Mouse (Mus musculus): Measurements from ENCODE around the gene Jade1. TPM values are rescaled to one million over a fixed set of nuclear protein-coding genes. Genes with fewer than 3 reads are reported as not detected.

Jade1 gene
- total RNA-seq, 2 experiments from 2014 or later: 23.9 to 26.7 TPM

DNA sequence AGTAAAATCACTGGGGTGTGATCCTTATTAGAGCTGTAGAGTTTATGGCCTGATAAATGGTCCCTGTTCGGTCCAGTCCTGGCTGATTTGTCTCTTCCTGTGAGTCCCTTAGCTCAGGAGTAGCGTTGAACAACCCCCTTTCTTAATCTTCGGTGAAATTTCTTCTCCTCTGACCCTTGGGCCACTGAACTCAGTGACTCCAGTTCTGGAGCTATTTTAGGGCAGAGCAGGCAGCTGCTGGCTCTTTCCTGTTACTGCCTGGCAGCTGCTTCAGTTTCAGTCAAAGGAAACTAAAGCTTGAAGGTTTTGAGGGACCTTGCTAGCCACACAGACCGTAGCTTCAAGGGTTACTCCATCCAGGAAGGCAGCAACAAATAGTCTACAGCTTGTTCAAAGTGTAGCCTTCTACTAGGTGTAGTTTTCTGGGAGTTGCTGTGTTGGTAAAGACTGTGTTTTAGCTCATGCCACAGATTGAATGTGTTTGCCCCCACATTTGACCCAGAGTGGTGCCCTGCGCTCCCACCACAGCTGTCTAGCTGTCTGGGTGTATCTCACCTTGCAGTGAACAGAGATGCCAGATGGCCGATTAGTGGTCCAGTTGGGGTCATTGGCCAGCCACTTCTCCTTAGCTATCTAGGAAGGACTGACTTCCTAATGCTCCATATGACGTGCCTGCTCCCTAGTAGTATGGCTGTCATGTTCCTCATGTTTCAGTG is 19.3 kb downstream of the Jade1 start:
- DNase-seq (ENCODE audit: extremely low spot score in 1 of 2, low spot score in 1 of 2): no peak

DNA sequence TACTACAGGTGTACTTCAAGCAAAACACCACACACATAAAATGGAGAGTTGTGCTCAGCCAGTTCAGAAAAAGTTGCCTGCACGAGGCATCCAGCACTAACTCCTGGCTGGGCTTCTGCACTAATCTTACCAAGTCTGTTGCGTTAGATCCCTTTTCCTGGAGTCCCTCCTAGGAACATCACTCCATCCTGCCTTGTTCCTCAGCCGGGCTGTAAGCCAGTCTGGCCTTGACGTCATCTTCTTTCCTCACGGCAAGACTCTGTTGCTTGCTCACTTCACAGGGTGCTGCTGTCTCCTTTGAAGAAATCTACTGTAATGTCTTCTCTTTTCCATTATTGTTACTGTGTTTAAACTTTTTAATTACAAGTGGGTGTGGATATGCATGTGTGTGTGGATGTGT is 20.4 kb downstream of the Jade1 start:
- no peak for DNase-seq (ENCODE audit: extremely low spot score in 1 of 2, low spot score in 1 of 2)

DNA sequence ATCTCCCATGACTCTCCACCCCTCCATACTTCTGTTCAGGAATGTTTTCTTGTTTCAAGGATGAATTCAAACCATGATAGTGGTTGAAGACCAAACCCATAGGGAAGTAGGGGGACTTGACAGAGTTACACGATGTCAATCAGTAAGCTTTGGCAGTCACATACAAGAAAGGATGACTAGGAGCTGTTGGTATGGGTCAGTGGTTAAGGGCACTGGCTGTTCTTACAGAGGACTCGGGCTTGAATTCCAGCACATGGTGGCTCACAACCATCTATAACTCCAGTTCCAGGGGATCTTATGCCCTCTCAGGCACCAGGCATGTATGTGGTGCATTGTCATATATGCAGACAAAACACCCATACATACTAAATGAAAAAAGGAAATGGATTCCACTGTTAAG is 21.7 kb downstream of the Jade1 start:
- DNase-seq (ENCODE audit: extremely low spot score in 1 of 2, low spot score in 1 of 2): no peak

DNA sequence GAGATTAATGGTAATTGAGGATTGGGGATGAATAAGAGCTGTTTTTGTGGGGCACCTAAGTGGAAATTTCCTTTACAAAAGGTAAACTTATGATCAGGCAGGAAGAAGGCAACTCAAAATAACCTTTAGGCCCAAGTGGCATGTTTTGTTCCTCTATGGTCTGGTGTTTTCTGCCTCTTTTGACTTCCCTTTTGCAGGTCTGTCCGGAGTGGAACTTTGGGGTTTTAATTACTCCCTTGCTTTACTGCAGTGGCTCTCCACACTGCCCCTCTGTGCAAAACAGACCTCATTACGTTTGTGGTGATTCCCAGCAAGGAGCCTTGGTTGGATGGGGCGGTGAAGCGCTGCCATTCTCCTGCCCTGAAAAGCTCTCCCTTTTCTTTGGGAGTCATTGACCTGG is 24.3 kb downstream of the Jade1 start:
- no peak for DNase-seq (ENCODE audit: extremely low spot score in 1 of 2, low spot score in 1 of 2)

DNA sequence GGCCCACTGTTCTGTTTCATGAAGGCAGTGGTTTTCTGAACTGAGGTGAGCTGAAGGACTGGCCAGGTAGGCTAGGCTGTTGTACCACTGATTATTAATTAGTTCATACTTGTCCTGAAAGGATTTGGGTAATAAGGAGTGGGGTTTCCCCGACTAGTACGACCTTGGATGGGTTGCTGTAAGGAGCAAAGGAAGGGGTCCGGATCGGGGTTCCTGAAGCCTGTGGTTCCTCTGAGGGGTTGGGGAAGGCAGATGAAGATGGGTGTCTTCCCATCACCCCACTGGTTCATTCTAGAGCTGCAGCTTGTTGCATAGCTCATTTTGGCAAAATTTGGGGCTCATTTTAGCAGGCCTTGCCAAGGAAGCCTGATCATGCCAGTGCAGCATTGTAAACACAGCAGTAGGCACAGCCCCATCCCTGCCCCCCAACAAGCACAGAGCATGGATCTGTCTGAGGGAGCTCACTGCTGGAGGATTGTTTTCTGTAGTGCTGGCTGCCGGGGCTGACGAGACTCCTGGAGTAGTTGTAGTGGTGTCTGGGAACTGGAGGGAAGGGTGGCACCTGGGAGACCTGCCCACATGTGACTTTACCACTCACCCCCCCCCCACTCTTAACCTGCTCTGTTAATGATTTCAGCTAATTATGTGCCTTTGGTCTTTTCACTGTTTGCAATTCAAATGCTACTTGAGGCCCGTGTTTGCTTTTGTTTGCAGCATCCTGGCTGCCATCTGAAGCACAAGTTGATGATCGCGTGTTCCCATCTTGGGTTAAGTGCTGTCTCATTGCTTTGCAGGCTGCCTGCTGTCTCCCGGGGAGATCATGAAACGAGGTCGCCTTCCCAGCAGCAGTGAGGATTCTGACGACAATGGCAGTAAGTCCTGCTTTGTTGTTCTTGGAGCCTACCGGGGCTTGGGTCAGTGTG is 25.1 kb downstream of the Jade1 start:
- DNase-seq (ENCODE audit: extremely low spot score in 1 of 2, low spot score in 1 of 2): no peak

DNA sequence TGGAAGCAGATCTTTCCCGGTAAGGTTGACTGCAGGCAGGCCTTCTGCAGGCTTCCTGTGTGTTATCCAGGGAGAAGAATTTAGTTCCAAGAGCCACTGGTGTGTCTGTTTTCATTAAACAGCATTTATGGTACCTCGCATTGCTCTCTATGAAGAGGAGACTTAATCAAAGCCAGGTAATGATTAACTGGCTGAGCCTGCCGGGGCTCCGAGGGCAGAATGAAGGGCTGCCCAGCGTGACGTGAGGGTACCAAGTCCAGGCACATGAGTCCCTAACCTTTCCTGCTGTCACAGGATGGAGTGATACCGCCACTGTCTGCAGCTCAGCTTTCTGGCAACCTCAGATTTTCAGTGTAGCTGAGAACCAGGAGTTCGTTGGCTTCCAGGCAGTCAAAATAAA is 25.9 kb downstream of the Jade1 start:
- DNase-seq (ENCODE audit: extremely low spot score in 1 of 2, low spot score in 1 of 2): no peak

DNA sequence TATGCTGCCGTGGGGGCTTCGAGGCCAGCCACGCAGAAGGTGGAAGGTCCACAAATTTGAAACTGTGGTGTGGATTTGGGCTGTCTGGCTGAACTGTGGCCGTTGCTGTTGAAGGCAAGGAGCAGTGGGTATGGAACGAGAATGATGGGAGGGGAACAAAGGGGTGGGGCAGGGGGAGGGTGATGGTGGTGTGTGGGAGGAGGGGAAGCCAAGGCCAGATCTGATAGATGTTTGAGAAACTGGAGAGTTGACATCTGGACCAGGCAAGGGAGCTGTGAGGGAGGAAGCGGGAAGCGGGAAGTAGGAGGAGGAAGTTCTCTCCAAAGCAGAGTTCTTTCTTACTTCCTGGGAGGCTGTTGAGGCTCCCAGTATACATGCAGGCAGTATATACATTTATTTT is 26.7 kb downstream of the Jade1 start:
- DNase-seq (ENCODE audit: extremely low spot score in 1 of 2, low spot score in 1 of 2): no peak

DNA sequence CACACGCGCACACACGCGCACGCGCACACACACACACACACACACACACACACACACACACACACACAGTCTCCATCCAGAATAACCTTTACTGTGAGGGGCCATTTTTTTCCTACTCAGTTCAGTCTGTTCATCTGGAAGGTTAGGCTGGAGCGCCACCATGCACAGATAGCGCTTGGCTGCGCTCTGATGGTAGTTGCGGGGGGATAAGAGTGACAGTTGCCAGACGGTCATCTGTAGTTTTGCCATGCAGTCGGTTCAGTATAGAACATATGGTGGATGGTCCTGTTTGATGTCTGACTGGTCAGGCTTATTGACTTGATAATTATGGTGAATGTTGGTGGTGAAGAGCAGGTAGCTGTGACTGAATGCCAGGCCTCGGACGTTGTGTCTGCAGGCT is 27.6 kb downstream of the Jade1 start:
- DNase-seq (ENCODE audit: extremely low spot score in 1 of 2, low spot score in 1 of 2): no peak

DNA sequence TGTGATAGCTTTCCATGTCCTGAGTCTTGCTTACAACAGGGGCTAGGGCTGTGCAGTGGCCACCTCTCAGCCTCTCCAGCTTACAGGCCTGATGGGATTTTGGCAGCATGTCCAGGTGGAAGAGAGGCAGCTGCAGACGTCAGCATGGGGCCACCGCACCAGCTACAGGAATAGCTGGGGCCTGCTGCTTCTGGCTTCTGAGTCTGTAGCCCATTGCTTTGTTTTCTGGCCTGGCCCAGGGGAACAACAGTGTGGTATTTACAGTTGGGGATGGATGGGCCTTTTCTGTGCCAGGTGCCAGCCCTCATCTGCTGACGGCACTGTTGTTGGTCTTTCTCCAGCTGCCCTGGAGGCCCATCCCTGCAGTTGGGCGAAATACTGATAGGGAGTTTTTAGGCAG is 28.1 kb downstream of the Jade1 start:
- DNase-seq (ENCODE audit: extremely low spot score in 1 of 2, low spot score in 1 of 2): no peak

DNA sequence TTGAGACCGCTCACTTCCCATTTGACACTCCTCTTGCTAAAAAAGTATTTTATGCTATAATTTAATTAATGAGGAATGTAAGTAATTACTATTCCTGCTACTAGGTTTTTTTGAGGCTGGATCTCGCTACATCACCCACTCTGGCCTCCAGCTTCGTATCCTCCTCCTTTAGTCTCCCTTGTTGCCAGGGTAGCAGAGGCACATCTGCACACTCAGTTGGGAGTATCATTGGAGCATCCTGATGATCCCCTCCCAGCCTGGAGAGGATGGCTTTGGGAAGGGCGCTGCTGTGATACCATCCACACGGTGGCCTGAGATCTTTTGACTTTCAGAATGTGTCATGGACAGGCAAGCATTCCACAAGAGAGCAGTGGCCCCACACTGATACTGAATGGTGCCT is 30.0 kb downstream of the Jade1 start:
- no peak for DNase-seq (ENCODE audit: extremely low spot score in 1 of 2, low spot score in 1 of 2)

DNA sequence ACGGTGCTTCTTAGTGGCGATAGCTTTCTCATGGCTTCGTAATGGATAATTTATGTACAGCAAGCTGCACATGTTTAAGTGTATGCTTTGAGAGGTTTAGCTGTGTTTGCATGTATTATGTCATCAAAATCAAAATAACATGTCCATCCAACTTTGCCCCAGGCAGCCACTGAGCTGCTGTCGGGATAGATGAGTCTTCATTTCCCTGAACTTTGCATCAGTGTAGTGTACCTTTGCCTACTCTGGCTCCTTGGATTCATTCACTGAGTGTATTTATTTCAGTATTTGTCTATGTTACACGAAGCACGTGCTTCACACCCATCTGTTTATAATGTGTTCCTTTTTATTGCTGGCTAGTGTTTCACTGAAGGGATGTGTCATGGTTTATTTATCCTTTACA is 30.8 kb downstream of the Jade1 start:
- DNase-seq (ENCODE audit: extremely low spot score in 1 of 2, low spot score in 1 of 2): no peak

DNA sequence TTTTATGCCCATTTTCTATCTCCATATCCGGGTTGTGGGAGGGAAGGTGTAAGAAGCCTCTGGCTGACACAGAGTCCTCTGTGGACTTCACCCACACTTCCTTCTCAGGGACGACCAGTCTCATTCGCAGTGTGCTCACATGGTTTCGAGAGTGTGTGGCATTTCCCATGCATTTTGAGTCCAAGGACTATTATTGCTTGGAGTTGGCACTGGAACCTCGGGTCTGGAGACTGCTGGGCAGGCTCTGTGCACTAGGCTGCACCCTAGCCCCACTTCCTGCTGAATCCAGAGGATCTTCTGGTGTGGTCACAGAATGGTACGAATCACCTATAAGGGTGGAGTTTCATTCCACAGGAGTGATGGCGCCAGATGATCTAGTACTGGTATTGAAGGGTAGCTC is 31.4 kb downstream of the Jade1 start:
- DNase-seq (ENCODE audit: extremely low spot score in 1 of 2, low spot score in 1 of 2): no peak

DNA sequence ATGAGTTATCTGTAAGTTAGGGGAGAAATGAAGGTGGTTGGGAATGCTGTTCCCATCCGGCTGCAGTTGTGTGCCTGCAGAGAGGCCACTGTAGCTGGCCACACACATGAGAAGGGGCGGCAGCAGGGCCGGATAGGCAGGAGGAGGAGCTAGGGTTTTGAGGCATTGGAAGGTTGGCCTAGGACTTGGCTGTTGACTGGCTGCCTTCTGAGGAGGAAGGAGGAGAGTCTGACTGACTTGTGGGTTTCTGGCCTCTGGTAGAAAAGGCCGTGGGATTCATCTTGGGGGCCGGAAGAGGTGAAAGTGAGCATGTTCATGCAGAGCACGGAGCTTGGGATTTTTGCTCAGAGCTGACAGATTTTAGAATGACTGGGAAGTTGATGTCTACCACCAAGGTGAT is 32.1 kb downstream of the Jade1 start:
- no peak for DNase-seq (ENCODE audit: extremely low spot score in 1 of 2, low spot score in 1 of 2)

DNA sequence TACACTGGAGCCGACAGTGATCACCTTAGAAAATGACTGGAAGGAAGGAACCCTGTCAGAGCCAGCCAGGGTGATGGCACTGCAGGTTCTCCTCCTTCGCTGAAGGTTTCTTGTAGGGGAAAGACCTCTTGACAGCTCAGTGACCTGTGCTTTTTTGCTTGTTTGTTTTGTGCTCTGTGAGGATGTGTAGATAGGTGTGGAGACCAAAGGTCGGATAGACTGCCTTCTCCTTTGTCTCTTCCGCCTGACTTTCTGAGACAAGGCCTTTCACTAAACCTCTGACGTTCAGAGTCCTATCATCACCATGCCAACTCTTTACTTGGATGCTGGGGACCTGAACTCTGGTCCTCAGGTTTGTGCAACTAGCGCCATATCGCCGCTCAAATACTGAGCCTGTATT is 33.0 kb downstream of the Jade1 start:
- no peak for DNase-seq (ENCODE audit: extremely low spot score in 1 of 2, low spot score in 1 of 2)

DNA sequence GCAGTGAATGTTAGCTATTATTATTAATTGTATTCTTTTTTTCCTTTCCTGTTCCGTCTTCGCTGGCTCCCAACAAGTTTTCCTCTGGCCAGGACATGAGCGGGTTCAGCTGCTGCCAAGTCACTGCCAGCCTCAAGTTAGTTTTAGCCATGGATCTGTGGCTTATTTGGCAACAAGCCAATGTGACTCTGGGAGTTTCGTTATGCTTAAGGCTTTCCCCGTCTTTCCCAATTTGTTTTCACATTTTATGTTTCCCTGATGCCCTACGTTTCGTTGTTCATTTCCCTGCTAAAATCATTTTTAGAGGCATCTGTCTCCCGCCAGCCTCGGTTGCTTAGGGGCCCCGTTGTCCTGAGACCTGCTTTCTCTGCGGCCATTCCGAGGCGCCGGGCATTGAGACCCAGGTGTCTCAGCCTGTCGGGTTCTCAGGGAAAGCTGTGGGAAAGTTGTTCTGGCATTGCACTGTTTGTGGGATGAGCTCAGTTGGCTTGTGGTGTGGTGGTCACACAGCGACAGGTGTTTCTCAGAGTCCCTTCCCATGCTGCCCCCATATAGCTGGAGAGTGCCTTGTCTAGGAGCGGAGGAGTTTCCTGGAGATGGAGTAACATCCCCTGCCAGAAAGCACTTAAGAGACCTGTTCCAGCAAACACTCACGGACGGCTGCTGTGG is 33.8 kb downstream of the Jade1 start:
- no peak for DNase-seq (ENCODE audit: extremely low spot score in 1 of 2, low spot score in 1 of 2)

DNA sequence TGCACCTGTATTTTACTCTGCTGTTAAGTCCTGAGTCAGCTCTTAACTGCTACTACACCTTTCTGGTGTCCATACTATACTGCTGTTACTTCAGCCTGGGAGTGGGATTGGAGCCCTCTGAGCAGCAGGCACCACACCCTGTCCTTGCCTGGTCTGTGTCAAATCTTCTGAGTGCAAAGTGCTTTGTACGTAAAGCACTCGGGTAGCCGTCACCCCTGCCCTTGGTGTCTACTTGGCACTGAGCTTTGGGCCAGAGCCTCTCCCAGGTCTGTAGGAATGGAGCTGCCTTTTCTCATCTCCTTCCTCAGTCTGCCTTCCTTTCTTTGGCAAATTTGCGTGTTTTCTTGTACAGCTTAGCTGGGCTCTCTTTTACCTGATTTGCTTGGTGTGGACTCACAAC is 34.5 kb downstream of the Jade1 start:
- no peak for DNase-seq (ENCODE audit: extremely low spot score in 1 of 2, low spot score in 1 of 2)

DNA sequence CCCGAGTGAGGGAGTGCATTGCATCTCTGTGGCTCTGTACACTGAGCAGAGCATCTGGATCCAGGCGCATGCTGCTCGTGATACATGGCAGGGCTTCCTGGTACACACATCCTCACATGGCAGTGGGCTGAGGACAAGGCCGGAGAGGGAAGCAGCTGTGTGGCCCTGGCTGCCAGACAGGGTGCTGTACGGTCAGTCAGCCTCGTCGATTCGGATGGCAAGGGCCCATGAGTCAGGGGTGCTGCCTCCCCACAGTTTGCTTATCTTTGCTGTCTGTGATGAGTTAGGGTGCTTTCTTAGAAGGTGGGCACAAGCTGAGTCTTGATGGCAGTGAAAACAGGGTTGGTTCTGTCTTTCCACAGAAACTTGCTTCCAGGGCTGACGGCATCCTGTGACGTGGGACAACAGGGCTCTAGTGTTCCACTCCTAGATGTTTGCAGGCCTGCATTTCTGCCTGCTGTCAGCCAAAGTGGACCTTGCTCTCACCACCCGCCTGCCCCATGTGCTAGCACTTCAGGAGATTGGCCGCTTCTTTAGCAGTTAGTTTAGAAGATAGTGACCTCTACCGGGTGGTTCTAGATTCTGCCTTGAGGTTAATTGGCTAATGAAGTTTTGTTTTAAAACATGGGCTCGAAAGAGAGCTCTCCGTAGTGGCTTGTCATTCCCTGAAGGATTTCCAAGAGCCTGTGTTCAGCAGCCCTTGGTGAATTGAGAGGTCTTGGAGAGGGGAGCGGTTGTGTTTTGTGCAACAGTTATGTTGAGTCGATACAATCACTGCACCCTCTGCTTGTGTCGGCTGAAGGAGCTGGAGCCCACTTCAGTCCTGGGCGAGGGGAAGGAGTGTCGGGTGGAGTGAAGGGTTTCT is 35.4 kb downstream of the Jade1 start:
- no peak for DNase-seq (ENCODE audit: extremely low spot score in 1 of 2, low spot score in 1 of 2)

DNA sequence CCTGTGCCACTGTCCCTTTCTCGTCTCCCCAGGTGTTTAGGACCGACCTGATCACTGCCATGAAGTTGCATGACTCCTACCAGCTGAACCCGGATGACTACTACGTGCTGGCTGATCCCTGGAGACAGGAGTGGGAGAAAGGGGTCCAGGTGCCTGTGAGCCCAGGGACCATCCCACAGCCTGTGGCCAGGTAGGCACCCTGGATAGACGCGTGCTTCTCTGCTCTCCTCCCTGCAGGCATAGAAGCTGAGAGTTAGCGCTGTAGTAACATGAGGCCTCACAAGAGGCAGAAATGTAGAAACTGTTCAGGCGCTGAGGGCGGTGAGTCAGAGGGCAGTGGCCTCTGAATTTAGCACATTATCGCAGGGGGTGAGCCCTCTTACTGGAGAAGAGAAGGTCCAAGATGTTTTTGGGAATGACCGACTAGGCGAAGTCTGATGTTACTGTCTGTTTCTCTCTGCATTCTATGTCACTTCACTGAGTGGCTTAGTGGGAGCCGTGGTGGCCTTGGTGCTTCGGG is 36.2 kb downstream of the Jade1 start:
- DNase-seq (ENCODE audit: extremely low spot score in 1 of 2, low spot score in 1 of 2): no peak

DNA sequence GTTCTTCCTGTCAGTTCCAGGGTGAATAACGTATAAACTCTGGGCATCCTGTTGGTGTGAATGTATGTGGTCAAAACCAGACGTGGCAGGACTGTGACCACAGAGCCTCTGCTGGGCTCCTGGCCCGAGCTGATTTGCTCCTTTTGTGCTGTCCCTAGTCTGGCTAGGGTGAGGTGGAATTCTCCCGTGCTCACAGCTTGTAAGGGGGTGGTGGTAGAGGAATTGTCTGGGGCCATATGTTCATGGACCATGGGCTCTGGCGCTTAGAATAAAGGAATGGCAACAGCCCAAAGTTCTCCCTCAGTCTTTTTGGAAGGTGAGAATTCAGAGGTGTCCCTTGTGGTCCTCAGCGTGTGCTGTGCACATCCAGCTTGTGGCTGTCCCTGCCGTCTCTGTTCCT is 37.3 kb downstream of the Jade1 start:
- no peak for DNase-seq (ENCODE audit: extremely low spot score in 1 of 2, low spot score in 1 of 2)

Measured in layer of hippocampus, postnatal 25 days (tissue).